Mouse (Mus musculus) megakaryocyte, adult 5-6 weeks (primary cell): ENCODE data around the gene Lypd1. TPM values are rescaled to one million over a fixed set of nuclear protein-coding genes. Genes with fewer than 3 reads are reported as not detected.

ENCODE experiments used
- ATAC-seq: 2 replicates; pipeline ENCODE4 v1.8.0; 2016; ENCODE audit warnings: mild to moderate bottlenecking, inconsistent platforms; ENCODE audit not compliant: poor library complexity, severe bottlenecking
- total RNA-seq, 2 experiments: library from RNA; stranded (forward) in 1 of 2; stranded (reverse) in 1 of 2; fragments of 153-499, 151-499 nt in 1 of 2; fragments of 221-1000, 200-1000 nt in 1 of 2; gene quantifications; 2 replicates each; pipeline versions ENCODE4 v1.2.3 to v1.2.4; 2015 to 2017

Lypd1 gene
- total RNA-seq (2015) (not detected in 2 replicates), total RNA-seq (2017) (not detected in 2 replicates)

GRCm38 (mm10) chr1:125912601-125913600 lies at the start of gene Lypd1:
Gene Lypd1, minus strand, starts transcription at chr1:125913101.
- no peak for ATAC-seq

- no peak for ATAC-seq
Measured at GRCm38 (mm10) chr1:125951026-125951425, 38.1 kb upstream of the Lypd1 start.

DNA sequence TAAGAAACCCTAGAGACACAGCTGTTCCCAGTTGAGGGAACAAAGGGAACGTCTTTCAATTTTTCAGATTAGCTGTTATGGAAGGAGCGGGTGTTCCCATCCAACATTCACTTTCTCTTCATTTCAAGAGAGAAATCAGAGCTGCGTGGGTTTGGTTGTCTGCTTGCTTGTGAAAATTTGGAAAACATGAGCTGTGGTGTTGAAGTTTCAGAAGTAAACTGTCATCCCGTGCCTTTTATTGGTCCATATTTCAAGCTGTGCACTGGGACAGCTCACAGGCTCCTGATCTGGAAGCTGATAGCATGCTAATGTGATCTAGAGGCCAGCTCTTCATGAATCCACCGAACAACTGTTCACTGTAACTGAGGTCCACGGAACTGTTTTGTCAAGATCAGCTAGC lies 36.2 kb upstream of the Lypd1 start:
- ATAC-seq = no peak

- no peak for ATAC-seq
Measured at GRCm38 (mm10) chr1:125945136-125945535, 32.2 kb upstream of the Lypd1 start.

DNA sequence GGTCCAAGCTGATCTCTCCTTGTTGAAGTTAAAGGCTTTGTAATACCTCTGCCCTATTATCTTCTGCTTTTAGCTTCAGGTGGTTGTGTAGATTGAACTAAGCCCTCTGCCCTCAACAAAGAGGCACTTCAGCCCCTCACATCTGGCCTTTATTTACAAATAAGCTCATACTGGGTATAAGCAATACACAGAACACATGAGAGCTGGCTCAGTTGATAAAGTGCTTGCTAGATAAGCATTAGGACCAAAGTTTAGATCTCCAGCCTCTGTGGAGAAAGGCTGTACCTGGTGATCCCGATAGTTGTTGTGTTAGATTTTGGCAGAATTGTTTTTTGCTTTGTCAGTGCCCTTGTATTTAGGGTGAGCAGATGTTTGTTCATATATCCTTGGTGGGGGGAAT lies 30.4 kb upstream of the Lypd1 start:
- no peak for ATAC-seq

DNA sequence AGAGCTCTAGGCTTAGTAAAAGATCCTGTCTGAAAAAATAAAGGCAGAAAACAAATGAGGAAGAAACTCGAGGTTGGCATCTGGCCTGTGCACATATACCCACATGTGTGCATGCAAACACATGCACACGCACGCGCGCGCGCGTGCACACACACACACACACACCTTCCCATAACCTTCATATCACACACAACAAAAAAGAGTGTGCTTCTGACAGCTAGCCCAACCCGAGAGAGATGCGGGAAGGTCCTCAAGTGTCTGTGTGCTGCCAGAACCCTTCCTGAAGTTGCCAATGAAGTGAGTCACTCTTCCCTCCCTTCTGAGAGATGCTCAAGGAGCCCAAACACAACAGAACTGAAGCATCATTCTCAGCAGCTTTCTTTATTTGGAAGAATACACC lies 12.6 kb upstream of the Lypd1 start:
- ATAC-seq = no peak

- ATAC-seq = no peak
Measured at GRCm38 (mm10) chr1:125923062-125923461, 10.2 kb upstream of the Lypd1 start.

- ATAC-seq = no peak
Measured at GRCm38 (mm10) chr1:125920696-125921095, 7.8 kb upstream of the Lypd1 start.

- ATAC-seq = no peak
Measured at GRCm38 (mm10) chr1:125911901-125912445, 928 bp downstream of the Lypd1 start.

DNA sequence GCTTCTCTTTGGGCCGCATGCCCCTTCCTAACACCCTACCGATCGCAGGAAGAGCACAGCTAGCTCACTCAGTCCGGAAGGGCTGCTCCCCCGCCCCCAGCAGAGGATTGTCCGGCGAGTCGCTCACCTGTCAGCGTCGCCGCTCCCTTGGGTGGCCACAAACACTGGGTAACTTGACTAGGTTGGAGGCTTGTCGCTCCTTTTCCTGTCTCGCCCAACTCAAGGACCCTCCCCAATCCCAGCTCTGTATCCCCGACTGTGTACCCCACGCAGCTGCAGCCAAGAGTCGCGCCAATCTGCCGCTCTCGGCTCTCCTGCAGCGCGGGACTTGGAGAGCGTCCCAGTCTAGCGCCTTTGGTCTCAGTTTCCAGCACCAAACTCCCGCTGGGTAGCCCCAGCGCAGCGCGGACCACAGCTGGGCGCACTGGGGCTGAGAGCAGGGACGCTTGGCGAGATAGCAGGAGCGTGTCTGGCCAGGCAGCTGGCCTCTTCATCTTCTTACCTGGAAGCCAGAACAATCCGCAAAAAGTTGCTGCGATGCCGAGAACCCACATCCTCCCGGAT lies 1.5 kb downstream of the Lypd1 start:
- ATAC-seq = no peak

DNA sequence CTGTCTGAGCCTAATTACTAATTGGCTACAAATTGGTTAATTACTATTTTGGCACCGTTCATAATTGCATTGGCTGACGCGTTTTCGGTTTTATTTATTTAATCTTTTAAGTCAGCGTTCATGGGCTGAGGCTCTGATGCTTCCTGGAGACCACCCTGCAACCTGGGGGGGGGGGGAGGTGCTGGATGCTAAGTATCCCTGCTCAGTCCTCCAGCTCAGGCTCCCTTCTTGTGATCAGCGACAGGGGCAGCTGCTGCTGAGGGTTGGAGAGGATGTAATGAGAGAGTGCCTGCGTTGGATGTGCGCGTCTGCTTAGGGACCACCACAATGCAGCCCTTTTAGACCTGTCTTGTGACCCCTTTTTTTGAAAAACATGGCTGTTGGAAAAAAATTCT lies 2.0 kb downstream of the Lypd1 start:
- no peak for ATAC-seq

DNA sequence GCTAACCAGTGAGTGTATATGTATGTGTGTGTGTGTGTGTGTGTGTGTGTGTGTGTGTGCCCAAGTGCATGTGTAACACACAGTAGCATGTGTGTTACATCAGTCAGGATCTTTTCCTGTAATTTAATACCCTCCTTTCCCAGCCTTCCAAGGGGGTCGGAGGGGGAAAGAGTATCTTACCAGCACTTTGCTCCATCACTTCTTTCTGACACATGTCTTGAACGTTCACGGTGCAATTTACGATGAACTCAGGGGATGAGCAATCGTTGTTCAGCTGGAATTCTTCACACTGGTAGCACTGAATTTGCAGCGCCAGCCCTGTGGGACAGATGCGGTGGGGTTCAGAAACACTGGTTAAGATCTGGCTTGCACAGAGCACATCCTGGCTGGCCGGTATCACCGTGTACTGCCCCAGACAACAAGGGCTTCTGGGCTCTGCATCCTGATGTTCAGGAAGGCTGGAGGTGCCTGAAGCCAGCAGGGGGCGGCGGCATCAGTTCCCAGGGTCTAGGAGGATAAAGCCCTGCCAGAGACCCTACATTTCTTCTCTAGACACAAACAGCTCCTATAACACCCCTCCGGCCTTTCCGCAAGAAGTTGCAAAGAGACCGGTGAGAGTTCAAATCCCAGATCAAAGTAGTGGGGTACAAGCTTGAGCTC lies 2.6 kb downstream of the Lypd1 start:
- no peak for ATAC-seq

- no peak for ATAC-seq
Measured at GRCm38 (mm10) chr1:125893158-125893557, 19.7 kb downstream of the Lypd1 start.

- no peak for ATAC-seq
Measured at GRCm38 (mm10) chr1:125870056-125870455, 42.8 kb downstream of the Lypd1 start.

DNA sequence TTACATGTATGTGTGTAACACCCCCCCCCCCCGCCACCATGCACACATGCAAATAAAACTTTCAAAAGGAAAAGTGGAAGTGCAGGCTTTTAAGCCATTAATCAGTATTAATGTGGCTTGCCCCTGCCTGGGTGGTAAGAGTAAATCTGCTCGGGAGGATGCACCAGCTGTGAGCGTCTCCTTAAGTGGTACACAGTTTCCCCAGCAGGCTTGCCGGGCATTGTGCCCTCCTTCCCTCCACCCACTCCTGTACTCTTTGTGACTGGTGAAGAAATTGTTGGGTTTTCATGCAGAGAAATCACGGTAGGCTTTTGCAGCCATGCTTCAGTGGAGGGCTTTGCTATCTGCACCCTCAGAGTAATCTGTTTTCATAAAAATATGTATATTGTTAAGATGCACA lies 54.3 kb downstream of the Lypd1 start:
- ATAC-seq = no peak

DNA sequence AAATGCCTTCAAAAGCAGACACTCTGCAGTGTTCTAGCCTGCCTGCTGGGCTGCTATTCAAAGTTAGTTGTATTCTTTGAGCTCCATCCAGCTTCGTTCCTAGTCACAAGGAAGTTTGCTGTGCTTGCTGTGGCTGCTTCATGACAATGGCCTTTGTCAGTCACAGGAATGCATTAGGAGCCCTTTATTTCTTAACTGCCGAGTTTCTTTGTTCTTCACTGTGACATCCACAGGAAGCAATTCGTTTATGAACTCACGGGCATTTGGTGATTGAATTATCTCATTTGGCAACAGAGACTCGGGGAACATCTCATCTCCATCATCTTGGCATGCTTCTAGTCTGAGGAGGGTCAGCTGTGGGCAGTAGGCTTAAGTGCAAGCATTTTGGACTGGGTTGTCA lies 58.3 kb downstream of the Lypd1 start:
- ATAC-seq = no peak

- ATAC-seq = no peak
Measured at GRCm38 (mm10) chr1:125839746-125840392, 73.0 kb downstream of the Lypd1 start.

GRCm38 (mm10) chr1:125837507-125837906 lies 75.4 kb downstream of the Lypd1 start:
- no peak for ATAC-seq

DNA sequence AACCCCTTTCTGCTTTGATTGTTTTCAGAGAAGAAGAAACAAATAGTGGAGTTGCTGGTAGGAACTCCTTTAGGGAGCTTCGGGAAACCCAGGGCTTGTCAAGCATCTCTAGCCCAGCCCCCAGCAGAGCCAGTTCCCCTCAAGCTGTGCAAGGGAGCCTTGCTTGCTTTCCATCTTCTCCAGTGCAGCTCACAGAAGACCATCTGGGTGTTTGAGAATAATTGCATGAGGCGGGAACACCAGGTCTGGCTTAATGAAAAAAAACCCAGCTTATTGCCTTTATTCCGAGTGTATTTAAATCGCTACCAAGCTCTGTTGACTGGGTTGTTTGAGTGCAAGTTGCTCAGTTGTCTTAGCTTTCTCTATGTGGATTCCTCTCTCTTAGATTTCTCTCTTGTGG lies 89.3 kb downstream of the Lypd1 start:
- no peak for ATAC-seq

GRCm38 (mm10) chr1:125821101-125821500 lies 91.8 kb downstream of the Lypd1 start:
- no peak for ATAC-seq
